Mouse (Mus musculus) neural tube, embryonic 12.5 days (tissue): Measurements from ENCODE around the gene Samd10. TPM values are rescaled to one million over a fixed set of nuclear protein-coding genes. Genes with fewer than 3 reads are reported as not detected.
A peak's percentile ranks its signal among the peaks of the same experiment; 100 is the strongest.

Source experiments
- ATAC-seq: fragments of 200-750 bp; cut with Nextera tagmentation; 2 replicates; pipeline ENCODE4 v1.8.0; 2017; ENCODE audit warnings: low read depth, mild to moderate bottlenecking, moderate TSS enrichment, moderate library complexity; ENCODE audit not compliant: low FRiP score
- H3K27ac ChIP-seq: fragments of 300-500 bp; sonication (generic); 2 replicates; pipeline ENCODE4 v1.5.1; 2016
- H3K27me3 ChIP-seq: fragments of 300-500 bp; sonication (generic); replicated peaks from 2 replicates; pipeline ENCODE4 v1.6.1; 2016; ENCODE audit warnings: mild to moderate bottlenecking
- H3K36me3 ChIP-seq: fragments of 300-500 bp; sonication (generic); 2 replicates; pipeline ENCODE4 v1.6.1; 2016; ENCODE audit warnings: mild to moderate bottlenecking
- H3K4me1 ChIP-seq: fragments of 300-500 bp; sonication (generic); 2 replicates; pipeline ENCODE4 v1.6.1; 2016
- H3K4me2 ChIP-seq: fragments of 300-500 bp; sonication (generic); replicated peaks from 2 replicates; pipeline ENCODE4 v1.6.1; 2016; ENCODE audit warnings: mild to moderate bottlenecking
- H3K4me3 ChIP-seq: fragments of 300-500 bp; sonication (generic); 2 replicates; pipeline ENCODE4 v1.5.1; 2016
- H3K9ac ChIP-seq: fragments of 300-500 bp; sonication (generic); 2 replicates; pipeline ENCODE4 v1.6.1; 2016; ENCODE audit warnings: mild to moderate bottlenecking
- H3K9me3 ChIP-seq: fragments of 300-500 bp; sonication (generic); 2 replicates; pipeline ENCODE4 v1.6.1; 2016; ENCODE audit warnings: mild to moderate bottlenecking
- WGBS: fragments of 180-500 bp; shearing (Covaris S2); methylation state at CpG from one replicate; pipeline ENCODE4 v1.1.7; 2016; 5-methylcytosine and 5-hydroxymethylcytosine counted together
- polyA plus RNA-seq: library from polyadenylated mRNA; unstranded; fragments of >200 nt; fragmentation: Nextera tagmentation; extraction: Ambion mirVana; gene quantifications from 2 replicates; pipeline ENCODE4 v1.2.1, GENCODE M21; 2016

Gene Samd10
- 107 and 112 TPM in 2 replicates for polyA plus RNA-seq

GRCm38 (mm10) chr2:181598454-181599351 is at the start of gene Samd10:
Samd10 (minus strand) TSS chr2:181599212.
- Histone ChIP-seq H3K4me3 (peak within 1 kb of the TSS; percentile 72), H3K27me3 (no peaks in the 10 kb centered on the region), H3K4me1 (peaks cover 28% of the 10 kb centered on the region), H3K27ac (peak within 1 kb of the TSS; percentile 75), H3K9ac (peak within 1 kb of the TSS; percentile 91), H3K4me2 (peak within 1 kb of the TSS; percentile 91), H3K36me3 (peaks cover 18% of the 10 kb centered on the region; the same call in 1 of the 2 replicates), H3K9me3 (no peaks in the 10 kb centered on the region)
- 2% methylated on average over 71 of the region's 71 CpGs for WGBS
- ATAC-seq = peak; percentile 38; the same call in 1 of the 2 replicates

- H3K4me2 ChIP-seq = no peak overlapping the region
- H3K9ac ChIP-seq = no peak overlapping the region
- 88% methylated on average over 6 of the region's 6 CpGs for WGBS
- H3K36me3 ChIP-seq = peaks cover 78% of the 10 kb centered on the region
- H3K4me3 ChIP-seq = no peak overlapping the region
- H3K27ac ChIP-seq = no peak overlapping the region
- H3K4me1 ChIP-seq = no peaks in the 10 kb centered on the region
- H3K27me3 ChIP-seq = no peaks in the 10 kb centered on the region
- ATAC-seq = no peak
- no peaks in the 10 kb centered on the region for H3K9me3 ChIP-seq
Measured at GRCm38 (mm10) chr2:181646626-181647472, 47.8 kb upstream of the Samd10 start.

GRCm38 (mm10) chr2:181645666-181646065 is 46.7 kb upstream of the Samd10 start:
- WGBS = 93% methylated on average over 3 of the region's 3 CpGs
- Histone ChIP-seq H3K4me1 (no peaks in the 10 kb centered on the region), H3K9ac (no peak overlapping the region), H3K27ac (no peak overlapping the region), H3K4me3 (no peak overlapping the region), H3K36me3 (peaks cover 76% of the 10 kb centered on the region), H3K4me2 (no peak overlapping the region), H3K27me3 (no peaks in the 10 kb centered on the region), H3K9me3 (no peaks in the 10 kb centered on the region)
- no peak for ATAC-seq

- Histone ChIP-seq H3K4me2 (no peak overlapping the region), H3K27ac (no peak overlapping the region), H3K9ac (no peak overlapping the region), H3K9me3 (no peaks in the 10 kb centered on the region), H3K36me3 (peaks cover 75% of the 10 kb centered on the region), H3K4me3 (no peak overlapping the region), H3K27me3 (no peaks in the 10 kb centered on the region), H3K4me1 (no peaks in the 10 kb centered on the region)
- 92% methylated on average over 2 of the region's 2 CpGs for WGBS
- ATAC-seq = no peak
Measured at GRCm38 (mm10) chr2:181644361-181644760, 45.3 kb upstream of the Samd10 start.

GRCm38 (mm10) chr2:181635865-181636264 is 36.9 kb upstream of the Samd10 start:
- Histone ChIP-seq H3K9ac (no peak overlapping the region), H3K27me3 (no peaks in the 10 kb centered on the region), H3K9me3 (no peaks in the 10 kb centered on the region), H3K27ac (no peak overlapping the region), H3K4me1 (no peaks in the 10 kb centered on the region), H3K36me3 (peaks cover 74% of the 10 kb centered on the region), H3K4me3 (no peak overlapping the region), H3K4me2 (no peak overlapping the region)
- 93% methylated on average over 3 of the region's 3 CpGs for WGBS
- no peak for ATAC-seq

GRCm38 (mm10) chr2:181632624-181633023 is 33.6 kb upstream of the Samd10 start:
- Histone ChIP-seq H3K9ac (no peak overlapping the region), H3K27ac (no peak overlapping the region), H3K27me3 (no peaks in the 10 kb centered on the region), H3K36me3 (peaks cover 62% of the 10 kb centered on the region), H3K4me1 (no peaks in the 10 kb centered on the region), H3K9me3 (no peaks in the 10 kb centered on the region), H3K4me2 (no peak overlapping the region), H3K4me3 (no peak overlapping the region)
- 94% methylated on average over 6 of the region's 6 CpGs for WGBS
- no peak for ATAC-seq

GRCm38 (mm10) chr2:181628471-181628870 is 29.5 kb upstream of the Samd10 start:
- H3K4me1 ChIP-seq = no peaks in the 10 kb centered on the region
- no peak overlapping the region for H3K4me2 ChIP-seq
- H3K4me3 ChIP-seq = no peak overlapping the region
- no peak overlapping the region for H3K9ac ChIP-seq
- no peaks in the 10 kb centered on the region for H3K27me3 ChIP-seq
- H3K9me3 ChIP-seq = no peaks in the 10 kb centered on the region
- no peak for ATAC-seq
- H3K27ac ChIP-seq = no peak overlapping the region
- H3K36me3 ChIP-seq = peaks cover 28% of the 10 kb centered on the region

GRCm38 (mm10) chr2:181623401-181623800 is 24.4 kb upstream of the Samd10 start:
- Histone ChIP-seq H3K4me2 (no peak overlapping the region), H3K27me3 (no peaks in the 10 kb centered on the region), H3K4me3 (no peak overlapping the region), H3K36me3 (peaks cover 35% of the 10 kb centered on the region), H3K27ac (no peak overlapping the region), H3K9ac (no peak overlapping the region), H3K4me1 (no peaks in the 10 kb centered on the region), H3K9me3 (no peaks in the 10 kb centered on the region)
- no peak for ATAC-seq

GRCm38 (mm10) chr2:181618761-181619495 is 19.9 kb upstream of the Samd10 start:
- H3K27me3 ChIP-seq = no peaks in the 10 kb centered on the region
- H3K4me2 ChIP-seq = no peak overlapping the region
- no peak overlapping the region for H3K9ac ChIP-seq
- no peak overlapping the region for H3K4me3 ChIP-seq
- 91% methylated on average over 5 of the region's 5 CpGs for WGBS
- no peak overlapping the region for H3K27ac ChIP-seq
- peaks cover 43% of the 10 kb centered on the region for H3K36me3 ChIP-seq
- ATAC-seq = no peak
- no peaks in the 10 kb centered on the region for H3K4me1 ChIP-seq
- no peaks in the 10 kb centered on the region for H3K9me3 ChIP-seq

- Histone ChIP-seq H3K4me3 (no peak overlapping the region; the same call in 1 of the 2 replicates), H3K4me1 (peaks cover 26% of the 10 kb centered on the region), H3K4me2 (peak overlapping the region; percentile 87), H3K9ac (no peak overlapping the region), H3K27me3 (no peaks in the 10 kb centered on the region), H3K9me3 (no peaks in the 10 kb centered on the region), H3K36me3 (no peaks in the 10 kb centered on the region), H3K27ac (no peak overlapping the region)
- ATAC-seq = no peak
- 76% methylated on average over 4 of the region's 4 CpGs for WGBS
Measured at GRCm38 (mm10) chr2:181602367-181602766, 3.4 kb upstream of the Samd10 start.

- H3K27me3 ChIP-seq = no peaks in the 10 kb centered on the region
- peak overlapping the region; percentile 80 for H3K9ac ChIP-seq
- 29% methylated on average over 10 of the region's 10 CpGs for WGBS
- peak overlapping the region; percentile 87 for H3K4me2 ChIP-seq
- H3K36me3 ChIP-seq = 0 out of 2 replicates have a peak, but pooled peaks cover 3% of the 10 kb centered on the region
- H3K4me1 ChIP-seq = peaks cover 28% of the 10 kb centered on the region
- H3K4me3 ChIP-seq = peak overlapping the region; percentile 86
- no peaks in the 10 kb centered on the region for H3K9me3 ChIP-seq
- H3K27ac ChIP-seq = no peak overlapping the region
- ATAC-seq = no peak
Measured at GRCm38 (mm10) chr2:181601751-181602145, 2.7 kb upstream of the Samd10 start.
